Mouse (Mus musculus): ENCODE data around the gene Olfr235. TPM values are rescaled to one million over a fixed set of nuclear protein-coding genes. Genes with fewer than 3 reads are reported as not detected.
"Not testable (repeated sequence)": the region's sequence is repeated elsewhere in the genome, so short reads cannot be mapped to it uniquely, and the experiment has no call there.

The Olfr235 gene
- not detected for total RNA-seq (2021)
- long read RNA-seq = 0 reads

DNA sequence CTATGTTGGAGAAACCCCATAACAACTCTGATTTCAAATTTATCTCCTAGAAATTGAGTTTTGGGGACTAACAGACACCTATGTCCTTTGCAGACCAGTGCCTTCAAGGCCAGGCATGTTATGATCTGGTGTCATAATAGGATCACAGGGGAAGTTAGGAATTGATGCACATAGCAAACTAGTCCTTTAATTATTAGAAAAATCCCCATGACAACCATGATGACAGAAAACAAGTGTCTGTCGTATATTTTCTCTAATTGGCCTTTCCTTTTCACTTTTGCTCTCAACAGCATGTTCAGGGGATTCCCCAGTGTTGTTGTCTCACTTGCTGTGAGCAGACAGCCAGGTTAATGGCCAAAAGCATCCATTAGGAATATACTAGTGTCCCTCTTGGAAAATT is at the start of gene Olfr235:
Olfr235 (plus strand) TSS at position 301 of the 400 bp plus-strand sequence.
- no peak for DNase-seq (ENCODE audit: low spot score in 2 of 2)

DNA sequence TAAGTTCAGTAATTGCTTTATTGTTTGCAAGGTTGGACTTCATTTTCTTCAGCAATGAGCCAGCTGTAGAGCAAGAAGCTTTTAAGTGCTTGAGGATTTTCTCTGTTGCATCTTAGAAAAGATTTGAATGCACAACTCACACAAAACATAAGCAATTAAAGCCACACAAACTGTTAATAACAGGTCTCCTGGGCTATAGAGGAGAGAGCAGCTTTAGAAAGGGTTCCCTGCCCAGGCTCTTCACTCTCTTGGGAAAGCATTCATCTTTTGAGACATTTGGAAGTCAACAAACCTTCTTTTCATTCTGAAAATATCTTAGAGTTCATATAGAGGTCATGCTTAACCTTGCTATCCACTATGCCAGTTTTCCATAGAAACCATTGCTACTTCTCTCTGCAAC is 28.3 kb upstream of the Olfr235 start, which contains the start of gene Olfr1432:
Olfr1432 (minus strand) TSS at position 101 of the 400 bp plus-strand sequence.
- not testable (repeated sequence) for DNase-seq (ENCODE audit: low spot score in 2 of 2)

DNA sequence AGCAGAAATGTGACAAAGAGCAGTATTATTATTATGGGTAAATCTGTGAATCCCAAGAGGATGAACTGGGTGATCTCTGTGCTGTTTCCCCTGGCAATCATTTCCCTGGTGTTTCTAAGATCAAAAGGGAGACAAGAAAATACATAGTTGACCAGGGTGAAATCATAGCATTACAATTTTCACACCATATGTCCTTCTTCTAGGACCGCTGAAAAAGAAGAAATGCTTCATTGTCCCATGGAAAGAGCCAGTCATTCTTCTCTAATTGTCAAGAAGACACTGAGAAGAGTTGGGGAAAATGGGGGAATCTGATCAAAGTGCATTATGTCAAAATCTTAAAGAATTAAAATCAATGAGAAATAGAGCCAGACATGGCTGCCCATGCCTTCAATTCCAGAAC is 19.3 kb upstream of the Olfr235 start, which contains the start of gene Olfr262:
Olfr262 (minus strand) TSS at position 101 of the 400 bp plus-strand sequence.
- no peak for DNase-seq (ENCODE audit: low spot score in 2 of 2)

DNA sequence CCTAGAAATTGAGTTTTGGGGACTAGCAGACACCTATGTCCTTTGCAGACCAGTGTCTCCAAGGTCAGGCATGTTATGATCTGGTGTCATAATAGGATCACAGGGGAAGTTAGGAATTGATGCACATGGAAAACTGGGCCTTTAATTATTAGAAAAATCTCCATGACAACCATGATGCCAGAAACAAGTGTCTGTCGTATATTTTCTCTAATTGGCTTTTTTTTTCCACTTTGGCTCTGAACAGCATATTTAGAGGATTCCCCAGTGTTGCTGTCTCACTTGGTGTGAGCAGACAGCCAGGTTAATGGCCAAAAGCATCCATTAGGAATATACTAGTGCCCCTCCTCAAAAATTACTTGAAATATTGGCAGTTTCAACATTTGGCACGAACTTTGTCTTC is 18.7 kb downstream of the Olfr235 start, which contains the start of gene Olfr1434:
Olfr1434 (plus strand) TSS at position 301 of the 400 bp plus-strand sequence.
- no peak for DNase-seq (ENCODE audit: low spot score in 2 of 2)

DNA sequence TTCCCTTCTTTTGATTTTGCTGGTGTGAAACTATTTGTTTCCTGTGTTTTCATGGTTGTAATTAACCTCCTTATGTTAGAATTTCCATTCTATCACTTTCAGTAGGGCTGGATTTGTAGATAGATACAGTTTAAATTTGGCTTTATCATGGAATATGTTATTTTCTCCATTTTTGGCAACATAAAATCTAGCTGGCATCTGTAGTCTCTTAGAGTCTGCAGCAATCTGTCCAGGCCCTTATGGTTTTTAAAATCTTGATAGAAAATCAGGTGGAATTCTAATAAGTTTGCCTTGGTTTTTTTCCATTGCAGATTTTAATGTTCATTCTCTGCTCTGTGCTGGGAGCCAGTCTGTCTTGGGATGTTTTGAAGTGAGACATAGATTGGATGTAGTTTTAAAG is 32.1 kb downstream of the Olfr235 start:
- DNase-seq (ENCODE audit: low spot score in 2 of 2) = no peak

DNA sequence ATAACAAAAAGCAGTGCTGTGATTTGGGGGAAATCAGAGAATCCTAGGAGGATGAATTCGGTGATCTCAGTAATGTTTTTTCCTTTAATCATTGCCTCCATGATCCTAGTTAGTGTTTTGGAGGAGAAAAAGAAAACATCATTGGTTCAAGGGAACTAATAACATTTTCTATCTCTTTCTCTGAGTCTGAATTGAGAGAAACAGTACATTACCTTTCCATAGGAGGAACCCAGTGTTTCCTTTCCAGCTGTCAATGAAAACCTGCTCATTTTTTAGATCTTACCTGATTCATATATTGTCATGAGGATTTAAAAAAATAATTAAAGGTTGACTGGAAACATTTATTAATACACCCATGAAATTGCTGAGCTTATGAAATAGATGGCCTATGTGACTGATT is 38.2 kb downstream of the Olfr235 start, which contains the start of gene Olfr1436:
Olfr1436 (minus strand) TSS at position 101 of the 400 bp plus-strand sequence.
- DNase-seq (ENCODE audit: low spot score in 2 of 2) = not testable (repeated sequence)

Other genes with a start within 250 kb of the Olfr235 start
- not detected for gene Olfr1423, start 219.7 kb upstream of the Olfr235 start, total RNA-seq (2021)
- gene Olfr1424, start 198.3 kb upstream of the Olfr235 start, total RNA-seq (2021) = not detected
- gene Olfr1425, start 183.3 kb upstream of the Olfr235 start, total RNA-seq (2021) = not detected
- not detected for gene Olfr1426, start 169.0 kb upstream of the Olfr235 start, total RNA-seq (2021)
- not detected for gene Olfr1427, start 157.7 kb upstream of the Olfr235 start, total RNA-seq (2021)
- gene Olfr1428, start 145.1 kb upstream of the Olfr235 start, total RNA-seq (2021) = not detected
- gene Olfr76, start 137.8 kb upstream of the Olfr235 start, total RNA-seq (2021) = not detected
- gene Olfr1555-ps1, start 90.9 kb upstream of the Olfr235 start, total RNA-seq (2021) = not detected
- gene Olfr1431, start 60.4 kb upstream of the Olfr235 start, total RNA-seq (2021) = not detected
- gene Olfr1432, start 28.4 kb upstream of the Olfr235 start, total RNA-seq (2021) = not detected
- not detected for gene Olfr262, start 19.4 kb upstream of the Olfr235 start, total RNA-seq (2021)
- not detected for gene Olfr1434, start 18.8 kb downstream of the Olfr235 start, total RNA-seq (2021)
- gene Olfr1436, start 38.1 kb downstream of the Olfr235 start, total RNA-seq (2021) = not detected
- gene Olfr1437, start 64.1 kb downstream of the Olfr235 start, total RNA-seq (2021) = not detected
- not detected for gene Olfr1438-ps1, start 74.9 kb downstream of the Olfr235 start, total RNA-seq (2021)
- gene Olfr1440, start 126.2 kb downstream of the Olfr235 start, total RNA-seq (2021) = not detected
- gene Olfr1441, start 156.4 kb downstream of the Olfr235 start, total RNA-seq (2021) = not detected
- gene Pfpl, start 166.9 kb downstream of the Olfr235 start, total RNA-seq (2021) = not detected
- gene Mpeg1, start 199.7 kb downstream of the Olfr235 start, total RNA-seq (2021) = 1 to 10 TPM; 4.6 to 4.8 TPM
- gene Dtx4, start 240.4 kb downstream of the Olfr235 start, total RNA-seq (2021) = 10 to 100 TPM; 48.1 to 55.5 TPM

All from layer of hippocampus, postnatal 10 days (tissue).